Mouse (Mus musculus) liver, postnatal 0 days (tissue): ENCODE results near the gene Itgb8.

Source experiments
- CTCF ChIP-seq: sonication (generic); IDR thresholded peaks from 2 replicates; pipeline ENCODE4 v1.5.1; 2016; ENCODE audit warnings: antibody characterized with exemption, low read depth
- EP300 ChIP-seq: IDR thresholded peaks from 2 replicates; pipeline ENCODE4 v1.6.1; 2016; ENCODE audit warnings: antibody characterized with exemption, low read depth, mild to moderate bottlenecking

DNA sequence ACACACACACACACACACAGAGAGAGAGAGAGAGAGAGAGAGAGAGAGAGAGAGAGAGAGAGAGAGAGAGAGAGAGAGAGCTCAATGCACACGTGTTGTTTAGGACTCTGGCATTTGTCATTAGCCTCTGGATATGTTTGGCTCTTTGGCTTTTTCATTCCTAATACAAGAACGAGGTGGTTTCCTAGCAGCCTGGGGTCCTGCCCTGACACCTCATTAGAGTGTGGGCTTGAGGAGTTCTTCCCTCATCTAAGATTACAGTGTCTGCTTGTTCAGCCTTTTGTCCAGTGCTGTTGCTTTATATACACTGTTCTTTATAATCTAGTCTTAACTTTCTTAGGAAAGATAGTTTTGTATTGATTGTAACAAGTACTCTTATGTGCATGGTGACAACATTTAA is 27.1 kb downstream of the Itgb8 start:
- TF ChIP-seq CTCF: no peak
- TF ChIP-seq EP300: no peak
